Mouse (Mus musculus): ENCODE data around the gene Celsr1. TPM values are rescaled to one million over a fixed set of nuclear protein-coding genes. Genes with fewer than 3 reads are reported as not detected.

Celsr1 gene
- polyA plus RNA-seq, 1 experiment: 0.39 TPM

GRCm38 (mm10) chr15:86021971-86022370, 11.6 kb downstream of the Celsr1 start:
- TF ChIP-seq GATA1 (IDR thresholded peaks at IDR 0.05; ENCODE audit: low read length): no peak

GRCm38 (mm10) chr15:86021301-86021700, 12.3 kb downstream of the Celsr1 start:
- no peak for TF ChIP-seq GATA1 (IDR thresholded peaks at IDR 0.05; ENCODE audit: low read length)

- TF ChIP-seq GATA1 (IDR thresholded peaks at IDR 0.05; ENCODE audit: low read length): no peak
Measured at GRCm38 (mm10) chr15:86020008-86020407, 13.6 kb downstream of the Celsr1 start.

GRCm38 (mm10) chr15:86018753-86019512, 14.6 kb downstream of the Celsr1 start:
- no peak for TF ChIP-seq GATA1 (IDR thresholded peaks at IDR 0.05; ENCODE audit: low read length)

GRCm38 (mm10) chr15:86017336-86017735, 16.2 kb downstream of the Celsr1 start:
- no peak for TF ChIP-seq GATA1 (IDR thresholded peaks at IDR 0.05; ENCODE audit: low read length)

GRCm38 (mm10) chr15:86015860-86016541, 17.6 kb downstream of the Celsr1 start:
- no peak for TF ChIP-seq GATA1 (IDR thresholded peaks at IDR 0.05; ENCODE audit: low read length)

- no peak for TF ChIP-seq GATA1 (IDR thresholded peaks at IDR 0.05; ENCODE audit: low read length)
Measured at GRCm38 (mm10) chr15:86015026-86015425, 18.6 kb downstream of the Celsr1 start.

- no peak for TF ChIP-seq GATA1 (IDR thresholded peaks at IDR 0.05; ENCODE audit: low read length)
Measured at GRCm38 (mm10) chr15:86013656-86014055, 19.9 kb downstream of the Celsr1 start.

GRCm38 (mm10) chr15:86013130-86013529, 20.4 kb downstream of the Celsr1 start:
- no peak for TF ChIP-seq GATA1 (IDR thresholded peaks at IDR 0.05; ENCODE audit: low read length)

- TF ChIP-seq GATA1 (IDR thresholded peaks at IDR 0.05; ENCODE audit: low read length): no peak
Measured at GRCm38 (mm10) chr15:86007690-86008121, 25.9 kb downstream of the Celsr1 start.

GRCm38 (mm10) chr15:86005691-86006525, 27.7 kb downstream of the Celsr1 start:
- TF ChIP-seq GATA1 (IDR thresholded peaks at IDR 0.05; ENCODE audit: low read length): no peak

- no peak for TF ChIP-seq GATA1 (IDR thresholded peaks at IDR 0.05; ENCODE audit: low read length)
Measured at GRCm38 (mm10) chr15:86004048-86004447, 29.5 kb downstream of the Celsr1 start.

- TF ChIP-seq GATA1 (IDR thresholded peaks at IDR 0.05; ENCODE audit: low read length): no peak
Measured at GRCm38 (mm10) chr15:86000706-86001292, 32.8 kb downstream of the Celsr1 start.

GRCm38 (mm10) chr15:85998525-85999230, 34.9 kb downstream of the Celsr1 start:
- no peak for TF ChIP-seq GATA1 (IDR thresholded peaks at IDR 0.05; ENCODE audit: low read length)

Measured in G1E-ER4 (cell line).